Mouse (Mus musculus): ENCODE data around the gene Snx29.

DNA sequence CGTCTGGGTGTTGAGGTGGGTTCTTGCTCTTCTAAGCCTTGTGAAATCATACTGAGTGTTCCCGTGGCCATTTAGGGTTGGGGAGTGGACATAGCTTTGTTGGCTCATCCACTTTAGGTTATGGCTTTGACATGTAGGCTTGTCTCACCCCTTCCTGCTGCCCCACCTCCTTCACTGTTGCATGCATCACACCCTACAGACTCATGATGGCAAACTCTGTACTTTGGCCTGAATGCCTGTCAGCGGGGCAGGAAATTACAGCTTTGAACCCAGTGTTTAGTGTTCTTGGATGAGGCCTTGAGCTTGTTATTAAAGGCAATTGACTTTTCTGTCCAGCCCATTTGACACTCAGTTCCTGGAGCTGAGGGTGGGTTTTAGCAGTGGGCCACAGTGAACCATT, 114.9 kb downstream of the Snx29 start:
- TF ChIP-seq ZNF384 (IDR thresholded peaks at IDR 0.05; ENCODE audit: low read depth, low read length) (no peak), CHD2 (IDR thresholded peaks at IDR 0.05; ENCODE audit: low read depth, low read length) (no peak)
